Mouse (Mus musculus) 416B (cell line): ENCODE measurements around the gene Ssh2.

Source experiments
- DNase-seq: peaks from one replicate; pipeline ENCODE4 v3.0.0; 2011; ENCODE audit warnings: low read depth

Gene Ssh2

GRCm38 (mm10) chr11:77406329-77406728 is 190.2 kb downstream of the Ssh2 start:
- peak; percentile 55 for DNase-seq

GRCm38 (mm10) chr11:77409879-77410278 is 193.8 kb downstream of the Ssh2 start:
- peak; percentile 98 for DNase-seq

GRCm38 (mm10) chr11:77411284-77411683 is 195.2 kb downstream of the Ssh2 start:
- DNase-seq, result peak; percentile 73

- no peak for DNase-seq
These were observed 198.2 kb downstream of the Ssh2 start for GRCm38 (mm10) chr11:77414141-77414839.

GRCm38 (mm10) chr11:77416212-77417000 is 200.3 kb downstream of the Ssh2 start:
- no peak for DNase-seq

- DNase-seq, result no peak
These were observed 201.9 kb downstream of the Ssh2 start for GRCm38 (mm10) chr11:77418021-77418420.

- no peak for DNase-seq
These were observed 207.2 kb downstream of the Ssh2 start for GRCm38 (mm10) chr11:77423175-77423859.

GRCm38 (mm10) chr11:77428446-77428845 is 212.4 kb downstream of the Ssh2 start:
- no peak for DNase-seq

- DNase-seq, result no peak
These were observed 220.9 kb downstream of the Ssh2 start for GRCm38 (mm10) chr11:77437026-77437425.

GRCm38 (mm10) chr11:77440081-77440480 is 224.0 kb downstream of the Ssh2 start:
- no peak for DNase-seq

- DNase-seq, result peak; percentile 29
These were observed 224.9 kb downstream of the Ssh2 start for GRCm38 (mm10) chr11:77441020-77441419.

- peak; percentile 85 for DNase-seq
These were observed 226.4 kb downstream of the Ssh2 start for GRCm38 (mm10) chr11:77442186-77443170.

GRCm38 (mm10) chr11:77444939-77445338 is 228.9 kb downstream of the Ssh2 start:
- peak; percentile 57 for DNase-seq

- DNase-seq, result peak; percentile 92
These were observed 230.5 kb downstream of the Ssh2 start for GRCm38 (mm10) chr11:77446628-77447041.

GRCm38 (mm10) chr11:77449224-77449623 is 233.1 kb downstream of the Ssh2 start:
- no peak for DNase-seq

- no peak for DNase-seq
These were observed 235.6 kb downstream of the Ssh2 start for GRCm38 (mm10) chr11:77451670-77452069.

- no peak for DNase-seq
These were observed 237.3 kb downstream of the Ssh2 start for GRCm38 (mm10) chr11:77453388-77453787.

- DNase-seq, result no peak
These were observed 239.9 kb downstream of the Ssh2 start for GRCm38 (mm10) chr11:77455770-77456510.

GRCm38 (mm10) chr11:77456866-77457265 is 240.8 kb downstream of the Ssh2 start:
- DNase-seq, result no peak

- no peak for DNase-seq
These were observed 245.8 kb downstream of the Ssh2 start for GRCm38 (mm10) chr11:77461856-77462255.
